Mouse (Mus musculus): Measurements from ENCODE around the gene Klf1.

- TF ChIP-seq EP300 (optimal IDR thresholded peaks at IDR 0.05), result no peak
- TF ChIP-seq CTCF (IDR thresholded peaks at IDR 0.05; ENCODE audit: low read depth), result no peak
Observed at GRCm38 (mm10) chr8:84925557-84925956, 23.8 kb downstream of the Klf1 start.

All from stomach, postnatal 0 days (tissue).